Mouse (Mus musculus): ENCODE measurements around the gene Efna5. TPM values are rescaled to one million over a fixed set of nuclear protein-coding genes. Genes with fewer than 3 reads are reported as not detected.

Gene Efna5
- total RNA-seq, 2 experiments from 2014 or later = 32.9 to 40.6 TPM

DNA sequence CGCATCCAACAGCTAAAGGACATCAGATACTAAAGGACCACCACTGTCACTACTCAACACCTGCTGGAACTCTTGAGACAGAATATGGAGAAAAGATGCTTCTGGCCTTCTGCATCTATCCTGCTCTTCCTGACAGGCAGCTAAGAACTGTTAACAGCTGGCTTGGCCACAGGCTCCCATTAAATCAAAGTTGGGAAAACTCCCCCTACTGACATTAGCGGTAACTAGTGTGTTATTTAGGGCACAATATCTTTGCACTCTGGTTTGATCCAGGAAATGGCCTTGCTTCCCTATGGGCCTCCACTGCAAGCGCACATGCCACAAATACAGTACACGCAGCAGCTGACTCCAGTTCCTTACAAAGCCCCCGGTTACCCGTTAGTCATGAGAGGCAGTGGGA lies 266.0 kb downstream of the Efna5 start:
- no peak for DNase-seq (ENCODE audit: low spot score in 2 of 2)

DNA sequence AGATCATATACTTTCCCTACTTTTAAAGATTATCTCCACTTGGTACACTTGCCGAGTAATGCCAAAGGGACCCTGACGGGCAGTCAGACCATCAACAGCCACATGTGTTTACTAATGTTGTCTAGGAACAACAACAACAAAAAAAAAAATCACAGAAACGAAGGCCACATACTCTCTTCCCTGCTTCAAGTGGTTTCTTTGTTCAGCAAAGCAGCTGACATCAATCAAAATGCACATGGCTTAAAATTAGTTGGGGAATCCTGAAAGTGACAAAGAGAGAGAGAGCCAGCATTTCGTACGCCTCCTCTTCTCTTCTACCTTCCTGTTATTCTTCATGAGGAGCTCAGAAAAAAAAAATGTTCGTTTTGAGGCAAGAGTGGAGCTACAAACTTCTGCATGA lies 266.4 kb downstream of the Efna5 start:
- no peak for DNase-seq (ENCODE audit: low spot score in 2 of 2)

DNA sequence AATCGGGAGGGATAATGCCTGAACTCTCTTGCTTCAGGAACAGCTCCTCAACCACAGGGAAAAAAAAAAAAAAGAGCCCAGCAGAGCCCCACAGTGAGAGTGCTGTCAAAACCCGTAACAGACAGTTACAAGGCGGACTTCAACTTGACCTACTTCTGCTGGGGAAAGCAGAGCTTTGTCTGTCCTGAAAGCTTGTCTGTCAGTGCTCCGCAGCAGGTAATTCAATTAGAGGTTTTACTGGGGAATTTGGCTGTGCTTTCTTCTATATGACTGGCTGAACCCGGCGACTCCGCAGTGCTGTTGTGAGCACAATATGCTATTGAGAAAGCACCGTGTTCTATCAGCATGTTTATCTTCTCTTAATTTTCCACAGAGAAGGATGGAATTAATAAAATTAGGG lies 266.9 kb downstream of the Efna5 start:
- DNase-seq (ENCODE audit: low spot score in 2 of 2) = no peak

DNA sequence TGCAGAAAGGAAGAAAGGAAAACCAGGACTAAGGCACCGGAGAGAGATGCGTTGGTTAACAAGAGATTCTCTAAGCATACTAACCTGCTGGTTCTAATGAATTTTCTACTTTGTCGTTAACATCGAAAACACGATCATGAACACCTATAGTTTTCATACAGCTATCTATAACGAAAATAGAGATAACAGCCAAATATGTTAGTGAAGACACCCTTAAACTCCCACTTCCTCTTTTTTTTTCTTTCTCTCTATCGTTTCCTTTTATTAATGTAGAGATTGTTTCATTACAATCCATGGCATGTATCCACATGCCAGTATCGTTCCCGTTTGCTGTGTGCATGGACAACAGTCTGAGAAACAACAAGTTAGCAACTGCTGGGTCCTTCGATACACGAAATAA lies 267.9 kb downstream of the Efna5 start:
- DNase-seq (ENCODE audit: low spot score in 2 of 2) = no peak

DNA sequence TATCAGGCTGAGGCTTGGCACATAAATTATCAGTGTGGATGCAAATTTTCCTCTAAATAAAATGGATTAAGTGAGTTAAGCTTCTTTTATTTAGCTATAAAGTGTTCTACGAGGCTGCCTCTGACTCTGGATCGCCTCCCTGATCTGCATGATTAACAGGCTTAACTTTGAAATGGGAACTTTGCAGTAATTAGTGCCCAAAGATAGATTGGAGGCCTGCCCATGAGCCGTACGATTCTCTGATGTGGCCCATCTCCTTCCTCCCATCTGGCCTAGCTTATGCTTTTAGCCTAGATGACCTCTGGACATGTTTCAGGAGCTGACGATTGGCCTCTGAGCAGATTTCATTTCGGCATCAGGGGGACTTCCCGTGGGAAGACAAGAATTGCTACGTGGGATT lies 273.0 kb downstream of the Efna5 start:
- no peak for DNase-seq (ENCODE audit: low spot score in 2 of 2)

DNA sequence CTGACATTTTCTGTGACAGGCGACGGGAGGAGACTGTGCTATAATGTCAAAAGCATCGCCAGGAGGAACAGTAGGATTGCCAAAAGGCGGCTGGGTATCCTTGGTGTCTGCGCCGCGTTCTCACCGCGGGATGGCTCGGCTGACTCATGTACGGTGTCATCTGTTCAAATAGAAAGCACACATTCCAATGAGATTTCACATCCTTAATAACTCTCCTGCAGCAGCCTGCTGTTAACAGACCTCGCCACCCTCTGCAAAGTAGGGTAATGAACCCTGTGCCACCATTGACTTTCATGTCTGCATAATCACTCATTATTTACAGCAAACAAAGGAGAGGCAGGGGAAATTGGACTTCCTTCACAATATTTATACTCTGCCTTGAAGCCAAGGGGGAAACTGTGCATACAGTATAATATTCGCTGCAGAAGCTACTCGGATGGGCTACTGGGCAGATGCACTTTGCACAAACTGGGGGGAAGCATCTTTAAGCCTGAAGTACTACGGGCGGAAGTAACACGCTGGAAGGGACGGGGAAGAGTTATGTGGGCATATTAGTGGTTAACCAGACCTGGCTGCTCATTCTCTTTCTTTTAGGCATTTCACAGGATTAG lies 273.7 kb downstream of the Efna5 start:
- no peak for DNase-seq (ENCODE audit: low spot score in 2 of 2)

DNA sequence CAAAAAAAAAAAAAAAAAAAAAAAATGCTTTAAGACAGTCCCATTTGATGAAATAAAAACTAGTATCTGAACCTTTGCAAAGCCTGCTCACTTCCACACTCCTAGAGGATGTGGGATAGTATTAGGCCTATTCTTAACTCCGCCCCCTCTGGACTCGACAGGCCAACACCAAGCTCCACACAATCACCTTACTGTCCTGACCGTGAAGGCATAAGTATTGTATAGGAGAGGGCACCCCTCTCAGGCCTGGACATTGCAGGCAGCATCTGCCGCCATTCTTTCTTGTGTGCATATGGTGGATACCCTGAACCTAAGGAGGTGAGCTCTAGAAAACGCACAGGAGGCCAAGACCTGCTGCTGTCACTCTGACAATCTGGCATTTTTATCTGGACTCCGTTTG lies 274.4 kb downstream of the Efna5 start:
- no peak for DNase-seq (ENCODE audit: low spot score in 2 of 2)

DNA sequence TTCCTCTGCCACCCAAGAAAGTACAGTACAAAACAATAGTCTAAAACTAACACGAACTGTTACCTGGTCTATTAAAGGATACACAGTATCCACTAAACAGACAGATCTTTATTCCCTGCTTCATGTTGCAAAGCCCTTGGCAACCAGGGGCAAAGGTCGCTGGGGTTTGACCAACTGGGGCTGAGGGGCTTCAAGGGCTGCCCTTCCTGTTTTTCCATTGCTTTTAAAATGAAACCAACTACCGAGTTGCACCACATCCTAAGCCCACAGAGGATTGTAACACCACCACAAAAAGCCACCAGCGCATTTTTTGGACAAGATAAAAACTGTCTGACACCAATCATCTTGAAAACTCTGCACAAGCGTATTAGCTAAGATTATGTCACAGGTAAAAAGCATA lies 276.8 kb downstream of the Efna5 start:
- DNase-seq (ENCODE audit: low spot score in 2 of 2) = no peak

DNA sequence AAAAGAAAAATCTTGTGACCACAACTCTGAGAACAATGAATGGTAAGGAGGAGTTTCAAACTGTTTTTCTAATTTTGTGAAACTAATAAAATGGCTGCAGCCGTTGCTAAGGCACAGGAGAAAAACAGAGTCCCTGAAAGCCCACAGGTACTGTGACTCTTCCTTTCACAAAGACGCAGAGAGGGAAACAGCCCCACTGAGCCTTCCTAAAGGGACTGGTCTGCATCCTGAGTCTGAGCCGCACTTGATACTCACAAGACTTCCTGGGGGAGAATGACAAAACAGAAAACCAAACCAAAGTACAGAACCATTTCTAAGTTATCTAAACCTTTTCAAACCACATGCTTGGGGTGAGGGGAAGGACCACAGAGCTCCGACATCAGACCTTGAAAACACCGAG lies 277.5 kb downstream of the Efna5 start:
- DNase-seq (ENCODE audit: low spot score in 2 of 2) = no peak

DNA sequence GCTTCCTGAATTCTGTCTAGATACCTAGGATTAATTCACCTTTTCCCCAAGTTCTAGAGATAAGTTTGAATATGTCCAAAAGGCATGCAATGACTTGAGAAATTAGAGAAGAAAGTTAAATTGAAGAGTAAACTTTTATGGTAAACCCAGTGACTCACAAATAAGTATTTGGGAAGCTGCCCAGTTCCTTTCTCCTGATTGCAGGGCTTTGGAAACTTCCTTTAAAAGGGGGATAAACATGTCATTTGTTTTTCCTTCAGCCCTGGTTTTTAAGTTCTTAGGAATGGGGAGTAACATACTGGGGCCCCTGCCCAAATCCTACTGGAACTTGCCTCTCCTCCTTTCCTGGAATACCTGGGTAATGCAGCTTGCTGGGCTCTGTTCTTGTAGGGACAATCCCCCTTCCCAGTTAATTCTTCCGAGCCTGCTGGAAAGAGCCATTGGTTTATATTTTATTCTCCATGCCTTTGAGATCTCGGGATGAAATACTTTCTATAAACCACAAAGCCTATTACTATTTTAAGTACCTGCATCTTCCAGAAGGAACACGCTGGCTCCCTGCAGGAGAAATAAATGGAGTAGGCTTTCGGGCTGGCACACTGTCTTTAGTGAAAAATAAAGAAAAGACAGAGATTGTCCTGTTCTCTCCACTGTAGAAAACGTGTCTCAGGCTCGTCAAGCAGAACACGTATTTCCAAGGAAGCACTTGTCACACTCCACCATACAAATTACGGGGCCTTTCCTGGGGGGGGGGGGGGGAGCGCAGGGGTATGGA lies 282.2 kb downstream of the Efna5 start:
- DNase-seq (ENCODE audit: low spot score in 2 of 2) = no peak

DNA sequence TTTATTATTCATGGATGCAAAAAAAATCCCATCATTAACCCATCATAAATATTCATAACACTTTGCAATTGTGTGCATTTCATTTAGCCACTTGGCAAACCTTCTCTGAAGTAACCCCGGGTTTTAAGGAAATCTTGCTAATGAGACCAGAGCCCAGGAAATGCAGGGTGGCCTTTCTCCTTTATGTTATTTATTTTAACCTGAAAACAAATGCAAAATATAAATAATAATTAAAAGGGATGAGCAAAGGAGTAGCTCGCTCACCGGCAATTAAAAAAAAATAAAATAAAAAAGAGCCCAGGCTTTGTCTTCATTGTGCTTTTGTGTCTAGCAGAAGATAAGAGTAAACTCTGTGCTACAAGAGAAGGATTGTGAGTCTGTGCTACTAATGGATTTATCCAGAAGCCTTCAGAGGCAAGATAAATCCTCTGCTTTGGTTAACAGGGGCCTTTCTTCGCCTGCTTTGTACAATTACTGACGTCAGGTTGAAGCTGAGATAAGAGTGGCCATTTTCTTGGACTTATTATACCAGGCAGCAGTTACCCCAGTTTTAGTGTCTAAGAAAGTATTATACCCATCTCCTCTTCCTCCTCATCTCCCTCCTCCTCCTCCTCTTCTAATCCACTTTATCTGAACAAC lies 288.6 kb downstream of the Efna5 start:
- DNase-seq (ENCODE audit: low spot score in 2 of 2) = no peak

DNA sequence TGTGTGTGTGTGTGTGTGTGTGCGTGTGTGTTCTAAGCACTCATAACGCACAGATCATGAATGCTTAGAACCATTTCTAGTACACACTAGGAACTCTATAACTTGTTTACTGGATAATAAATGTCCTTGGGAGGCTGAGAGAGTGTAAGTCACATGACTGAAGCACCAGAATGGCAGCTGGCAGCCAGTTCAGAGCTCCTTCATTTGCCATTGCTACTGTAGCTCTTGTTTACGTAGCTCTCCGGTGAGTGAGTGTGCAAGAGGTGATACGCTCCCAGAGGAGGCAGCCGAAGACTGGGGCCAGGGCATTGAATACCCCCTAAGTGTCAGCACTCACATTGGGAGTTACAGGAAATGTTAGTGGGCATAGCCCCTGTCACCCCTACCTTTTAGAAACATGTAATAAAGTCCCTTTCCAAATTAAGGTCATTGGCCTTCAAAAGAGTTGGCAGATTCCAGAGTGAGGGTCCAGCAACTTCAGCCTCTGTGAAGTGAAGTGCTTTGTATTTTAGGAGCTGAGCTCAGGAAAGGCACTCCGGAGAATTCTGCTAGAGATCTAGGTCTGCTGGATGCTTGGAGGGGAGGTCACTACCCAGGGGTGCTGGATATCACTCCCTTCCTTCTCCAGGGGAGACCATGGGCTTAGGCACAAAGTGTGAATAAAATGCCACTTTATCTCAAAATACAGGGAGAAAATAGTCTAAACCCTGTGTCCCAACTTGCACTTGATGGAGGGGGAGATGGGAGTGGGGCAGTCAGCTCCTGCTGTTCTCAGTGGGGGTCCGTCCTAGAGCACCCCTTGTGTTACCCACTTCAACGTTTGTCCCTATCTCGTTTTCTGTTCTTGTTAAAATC lies 289.3 kb downstream of the Efna5 start:
- no peak for DNase-seq (ENCODE audit: low spot score in 2 of 2)

DNA sequence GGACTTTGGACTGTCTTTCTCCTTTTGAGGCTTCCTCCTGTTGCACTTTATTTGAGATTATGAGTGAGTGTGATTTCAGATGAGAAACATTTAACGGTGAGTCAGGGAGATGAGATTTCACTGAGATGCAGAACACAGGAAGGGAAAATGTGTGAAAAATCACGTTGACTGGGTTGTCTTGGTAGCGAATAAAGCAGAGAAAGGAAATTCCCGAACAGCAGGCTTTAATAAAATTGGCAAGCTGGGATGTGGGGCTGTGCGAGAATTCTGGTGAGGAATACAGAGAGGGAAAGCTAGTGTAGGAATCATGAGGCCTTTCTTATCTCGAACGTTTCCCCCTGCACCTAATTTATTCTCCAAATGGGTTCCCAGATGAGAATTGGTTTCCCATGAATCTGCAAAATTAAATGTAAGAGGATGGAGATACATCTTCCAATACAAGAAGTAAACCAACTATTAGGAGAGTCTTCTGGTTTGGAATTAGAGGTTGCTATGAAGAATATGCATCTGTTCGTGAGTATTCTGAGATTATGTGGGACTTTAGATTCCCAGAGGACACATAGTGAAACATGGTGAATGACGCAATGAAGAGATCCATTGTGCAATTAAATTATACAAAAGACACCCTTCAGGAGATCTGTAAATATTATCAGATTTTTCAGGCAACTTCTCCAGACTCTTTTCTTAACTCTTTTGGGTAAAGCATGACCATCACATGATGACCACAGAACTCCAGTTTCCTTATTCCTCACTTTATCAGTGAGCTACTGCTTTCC lies 290.2 kb downstream of the Efna5 start:
- DNase-seq (ENCODE audit: low spot score in 2 of 2) = no peak

DNA sequence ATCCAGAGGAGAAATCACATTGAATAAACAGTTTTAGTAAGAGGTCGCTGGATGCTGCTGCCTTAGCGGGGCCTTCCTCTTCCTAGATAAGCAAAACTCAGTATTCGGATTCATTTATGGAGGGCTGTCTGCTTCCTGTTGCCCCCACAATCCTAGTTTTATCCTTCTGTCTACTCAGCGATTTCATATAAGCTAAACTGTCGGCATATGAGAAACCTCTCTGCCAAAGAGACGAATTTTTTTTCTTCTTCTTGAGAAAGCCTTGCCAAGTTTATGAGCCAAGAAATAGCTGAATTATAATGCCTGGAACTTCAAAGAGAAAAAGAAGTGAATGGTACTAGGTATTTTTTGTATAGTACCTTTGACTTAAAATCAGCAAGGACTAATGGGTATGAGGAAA lies 301.0 kb downstream of the Efna5 start:
- DNase-seq (ENCODE audit: low spot score in 2 of 2) = no peak

DNA sequence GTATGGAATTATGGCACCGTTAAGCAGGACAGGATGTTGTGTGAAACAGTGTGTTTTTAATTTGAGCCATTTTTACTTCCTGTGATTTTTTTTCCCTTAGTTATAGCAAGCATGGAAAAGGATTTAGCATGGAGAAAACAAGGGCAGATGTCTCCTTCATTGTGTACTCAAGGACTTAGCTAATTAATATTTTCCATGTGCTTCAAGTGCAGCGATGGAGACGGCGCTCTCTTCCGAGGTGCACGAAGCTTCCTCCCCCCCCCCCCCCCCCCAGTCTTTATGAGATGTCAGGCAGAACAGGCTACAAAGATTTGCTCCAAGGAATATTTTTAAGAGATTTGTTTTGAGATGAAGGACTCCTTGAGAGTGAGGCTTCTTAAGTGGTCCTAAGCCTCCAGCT lies 301.5 kb downstream of the Efna5 start:
- no peak for DNase-seq (ENCODE audit: low spot score in 2 of 2)

DNA sequence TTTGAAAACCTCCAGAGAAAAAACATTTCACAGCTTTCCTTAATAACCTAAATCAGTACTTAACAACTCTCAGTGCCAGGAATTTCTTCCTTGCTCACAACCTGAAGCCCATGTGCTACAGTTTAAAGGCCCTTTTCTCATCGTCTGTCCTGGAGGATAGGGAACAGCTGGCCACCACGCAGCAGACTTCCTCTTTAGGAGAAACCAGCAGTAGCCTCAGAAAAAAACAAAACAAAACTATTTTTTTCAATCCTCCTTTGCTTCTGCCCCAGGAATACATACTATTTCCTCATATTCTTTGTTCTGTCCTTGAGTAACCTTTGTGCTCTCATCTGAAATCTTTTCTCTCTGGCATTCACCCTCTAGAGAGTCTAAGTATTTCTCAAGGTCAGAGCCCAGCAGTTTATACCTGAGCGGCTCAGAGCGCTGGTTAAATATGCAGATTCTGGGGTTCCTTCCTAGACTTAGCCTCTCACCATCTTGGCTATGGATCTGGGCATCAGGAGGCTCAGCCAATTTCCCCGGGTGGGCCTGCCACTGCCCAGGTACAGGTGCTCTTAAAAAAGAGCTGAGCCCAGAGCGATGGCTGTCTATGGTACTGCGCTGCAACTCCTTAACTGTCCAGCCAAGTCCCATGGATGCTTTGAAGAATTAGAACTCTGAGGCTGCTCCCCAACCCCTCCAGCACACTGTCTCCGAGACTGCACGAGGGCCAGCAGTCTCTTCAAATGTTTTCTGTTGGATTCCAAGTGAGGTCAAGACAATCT lies 306.4 kb downstream of the Efna5 start:
- no peak for DNase-seq (ENCODE audit: low spot score in 2 of 2)

DNA sequence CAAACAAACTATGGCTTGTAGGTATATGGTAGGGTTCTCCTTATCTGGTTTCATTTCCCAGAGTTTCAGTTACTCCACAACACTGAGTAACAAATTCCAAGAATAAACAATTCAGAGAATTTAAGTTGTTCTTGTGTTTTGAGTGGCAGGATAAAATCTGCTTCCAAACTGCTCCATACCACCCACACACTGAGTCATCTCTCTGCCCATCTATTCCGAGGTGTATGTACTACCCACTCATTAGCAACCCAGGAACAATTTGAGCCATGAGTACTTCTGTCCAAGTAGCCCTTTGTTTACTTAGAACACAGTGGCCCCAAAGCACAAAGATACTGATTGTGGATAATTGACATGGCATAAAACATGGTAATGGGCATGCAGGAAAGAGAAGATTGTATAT lies 311.0 kb downstream of the Efna5 start:
- no peak for DNase-seq (ENCODE audit: low spot score in 2 of 2)

DNA sequence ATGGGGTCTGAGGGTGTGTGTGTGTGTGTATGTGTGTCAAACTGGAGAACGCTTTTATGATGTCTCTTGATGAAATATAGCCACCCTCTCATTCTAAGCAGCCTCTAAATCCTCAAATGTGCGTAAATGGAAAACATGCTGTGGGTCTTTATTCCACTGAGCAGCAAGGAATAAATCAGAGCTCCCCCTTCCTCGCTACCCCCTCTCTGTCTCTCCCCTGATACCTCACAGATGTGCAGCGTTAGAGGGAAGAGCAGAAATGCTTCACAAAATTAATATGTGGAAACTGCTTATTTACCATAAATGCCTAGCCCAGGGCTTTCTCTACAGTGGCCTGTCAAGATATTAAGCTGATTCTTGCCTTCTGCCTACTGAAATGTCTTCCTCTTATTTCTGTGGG lies 313.1 kb downstream of the Efna5 start:
- no peak for DNase-seq (ENCODE audit: low spot score in 2 of 2)

DNA sequence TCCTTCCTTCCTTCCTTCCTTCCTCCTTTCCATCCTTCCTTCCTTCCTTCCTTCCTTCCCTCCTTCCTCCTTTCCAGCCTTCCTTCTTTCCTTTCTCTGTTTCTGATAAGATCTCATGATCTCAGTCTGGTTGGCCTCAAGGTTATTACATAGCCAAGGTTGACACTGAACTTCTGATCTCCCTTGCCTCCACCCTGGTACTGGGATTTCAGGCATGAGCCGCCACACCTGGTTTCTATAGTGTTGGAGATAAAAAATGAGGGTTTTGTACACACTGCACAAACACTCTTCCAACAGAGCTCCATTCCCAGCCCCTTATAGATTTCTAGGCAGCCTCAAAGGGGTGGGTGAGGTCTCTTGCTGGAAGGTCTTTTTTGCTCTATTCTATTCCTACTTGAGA lies 315.5 kb downstream of the Efna5 start:
- DNase-seq (ENCODE audit: low spot score in 2 of 2) = no peak

DNA sequence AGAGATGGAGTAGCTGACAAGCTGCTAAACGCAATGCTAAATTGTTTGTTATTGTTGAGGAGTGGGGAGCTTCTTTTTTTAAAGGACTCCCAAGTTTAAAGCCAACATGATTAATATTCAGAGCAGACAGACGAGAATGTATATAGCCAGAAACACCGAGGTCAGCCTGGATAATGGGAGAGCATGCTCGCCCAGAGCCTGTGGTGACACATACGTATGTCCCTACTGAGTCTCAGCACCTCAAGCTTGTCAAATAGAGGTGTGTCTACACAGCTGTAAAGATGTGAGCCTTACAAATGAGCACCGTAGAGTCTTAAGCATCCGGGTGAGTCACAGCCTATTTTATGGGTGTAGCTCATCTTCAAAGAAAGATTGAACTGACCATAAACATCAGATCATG lies 318.7 kb downstream of the Efna5 start:
- no peak for DNase-seq (ENCODE audit: low spot score in 2 of 2)
